8 mouse cellular contexts compared by ENCODE assay signal in the genomic region with DNA sequence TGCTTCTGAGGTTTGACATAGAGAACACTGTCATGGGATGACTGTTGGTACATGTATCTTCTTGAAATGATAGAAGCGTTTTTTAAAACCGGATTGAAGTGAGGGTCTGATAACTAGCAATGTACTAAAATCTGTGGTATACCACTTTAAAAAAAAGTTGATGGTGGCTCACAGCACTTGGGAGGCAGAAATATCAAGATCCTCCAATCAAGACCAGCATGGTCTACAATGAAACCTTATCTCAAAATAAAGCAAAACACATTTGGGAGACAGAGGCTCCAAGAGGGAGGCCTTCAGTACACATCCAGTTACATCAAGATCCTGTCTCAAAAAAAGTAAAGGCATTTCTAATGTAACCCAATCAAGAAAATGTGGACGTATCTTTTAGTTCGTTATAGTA. TPM values are rescaled to one million over a fixed set of nuclear protein-coding genes. Genes with fewer than 3 reads are reported as not detected.
A peak's percentile ranks its signal among the peaks of the same experiment; 100 is the strongest.
DNase-seq lines count a peak whose midpoint lies in the region; ATAC-seq and TF ChIP-seq lines count a peak whose summit lies in the region.

No protein-coding gene starts in this region.

- peak overlapping the region; percentile 89 for H3K4me3 ChIP-seq in kidney, postnatal 0 days (replicated peaks; ENCODE audit: low read depth, low read length)
- peak overlapping the region; percentile 98 for H3K4me3 ChIP-seq in embryonic facial prominence, embryonic 10.5 days
- H3K4me3 ChIP-seq in intestine, embryonic 16.5 days (ENCODE audit: low read length), result peak overlapping the region; percentile 93
- peak overlapping the region; percentile 95 for H3K4me3 ChIP-seq in neural tube, embryonic 12.5 days

- H3K9ac ChIP-seq in kidney, postnatal 0 days (ENCODE audit: low read depth, low read length), result peak overlapping the region; percentile 99; the same call in 1 of the 2 replicates
- peak overlapping the region; percentile 54 for H3K9ac ChIP-seq in intestine, embryonic 16.5 days (ENCODE audit: low read depth, low read length)
- H3K9ac ChIP-seq in neural tube, embryonic 12.5 days, result peak overlapping the region; percentile 99

- no peak for DNase-seq in kidney, postnatal 0 days (ENCODE audit: low spot score)
- DNase-seq in kidney, postnatal 4 days, result no peak
- no peak for DNase-seq in embryonic facial prominence, embryonic 10.5 days (ENCODE audit: low spot score)
- DNase-seq in urinary bladder, adult 18-20 months (ENCODE audit: low spot score in 2 of 2), result no peak
- DNase-seq in adrenal gland, adult 2 months, result no peak
- DNase-seq in retina, postnatal 1 day, result no peak

- H3K27ac ChIP-seq in kidney, postnatal 0 days, result no peak overlapping the region
- H3K27ac ChIP-seq in embryonic facial prominence, embryonic 10.5 days (replicated peaks), result no peak overlapping the region
- H3K27ac ChIP-seq in intestine, embryonic 16.5 days (ENCODE audit: low read length), result no peak overlapping the region
- H3K27ac ChIP-seq in neural tube, embryonic 12.5 days, result no peak overlapping the region

- H3K36me3 ChIP-seq in kidney, postnatal 0 days (ENCODE audit: insufficient read depth, low read length), result peaks cover 9% of the 10 kb centered on the region
- peaks cover 26% of the 10 kb centered on the region for H3K36me3 ChIP-seq in embryonic facial prominence, embryonic 10.5 days (replicated peaks)
- H3K36me3 ChIP-seq in intestine, embryonic 16.5 days (ENCODE audit: control insufficient read depth, insufficient read depth, low read length), result peaks cover 9% of the 10 kb centered on the region; the same call in 1 of the 2 replicates
- peaks cover 12% of the 10 kb centered on the region; the same call in 1 of the 2 replicates for H3K36me3 ChIP-seq in neural tube, embryonic 12.5 days

- no peaks in the 10 kb centered on the region for H3K27me3 ChIP-seq in kidney, postnatal 0 days (ENCODE audit: insufficient read depth, low read length)
- no peaks in the 10 kb centered on the region for H3K27me3 ChIP-seq in embryonic facial prominence, embryonic 10.5 days (replicated peaks; ENCODE audit: low read depth, poor library complexity, severe bottlenecking)
- no peaks in the 10 kb centered on the region for H3K27me3 ChIP-seq in intestine, embryonic 16.5 days (replicated peaks; ENCODE audit: control insufficient read depth, insufficient read depth, low read length)
- H3K27me3 ChIP-seq in neural tube, embryonic 12.5 days (replicated peaks), result no peaks in the 10 kb centered on the region

- no peak for ATAC-seq in kidney, postnatal 0 days (replicated peaks; ENCODE audit: low FRiP score, low read depth)
- no peak for ATAC-seq in intestine, embryonic 16.5 days
- ATAC-seq in neural tube, embryonic 12.5 days (ENCODE audit: low FRiP score, low read depth), result no peak

- H3K4me1 ChIP-seq in kidney, postnatal 0 days (replicated peaks; ENCODE audit: insufficient read depth, low read length), result 0 out of 2 replicates have a peak, but pooled peaks cover 24% of the 10 kb centered on the region
- H3K4me1 ChIP-seq in embryonic facial prominence, embryonic 10.5 days, result peaks cover 38% of the 10 kb centered on the region
- peaks cover 15% of the 10 kb centered on the region for H3K4me1 ChIP-seq in intestine, embryonic 16.5 days (ENCODE audit: control insufficient read depth, insufficient read depth, low read length)
- H3K4me1 ChIP-seq in neural tube, embryonic 12.5 days, result peaks cover 37% of the 10 kb centered on the region

- 28% methylated on average over 4 of the region's 4 CpGs for WGBS in kidney, postnatal 0 days
- WGBS in embryonic facial prominence, embryonic 10.5 days, result 62% methylated on average over 4 of the region's 4 CpGs
- WGBS in intestine, embryonic 16.5 days, result 39% methylated on average over 4 of the region's 4 CpGs
- 65% methylated on average over 4 of the region's 4 CpGs for WGBS in neural tube, embryonic 12.5 days

- no peaks in the 10 kb centered on the region for H3K9me3 ChIP-seq in kidney, postnatal 0 days (replicated peaks; ENCODE audit: low read length)
- H3K9me3 ChIP-seq in embryonic facial prominence, embryonic 10.5 days, result no peaks in the 10 kb centered on the region
- H3K9me3 ChIP-seq in intestine, embryonic 16.5 days (ENCODE audit: control insufficient read depth, low read length), result no peaks in the 10 kb centered on the region
- no peaks in the 10 kb centered on the region for H3K9me3 ChIP-seq in neural tube, embryonic 12.5 days

- TF ChIP-seq CTCF in kidney, postnatal 0 days (IDR thresholded peaks at IDR 0.05; ENCODE audit: low read depth), result no peak

- H3K4me2 ChIP-seq in kidney, postnatal 0 days (ENCODE audit: low read length), result peak overlapping the region; percentile 67
- peak overlapping the region; percentile 53 for H3K4me2 ChIP-seq in intestine, embryonic 16.5 days (ENCODE audit: low read depth, low read length)
- peak overlapping the region; percentile 76 for H3K4me2 ChIP-seq in neural tube, embryonic 12.5 days (replicated peaks)

RNA-seq across cellular contexts. Expression of gene Hnrnph3, which starts 2.3 kb away (rescaled TPM):
- 56.7 and 57.8 TPM in 2 replicates for polyA plus RNA-seq in kidney, postnatal 0 days (2015; fragmentation: Nextera tagmentation; extraction: Ambion mirVana)
- polyA plus RNA-seq in embryonic facial prominence, embryonic 10.5 days (2016; fragmentation: Nextera tagmentation; extraction: Ambion mirVana), result 179 and 180 TPM in 2 replicates
- 61.7 and 65.7 TPM in 2 replicates for polyA plus RNA-seq in intestine, embryonic 16.5 days (2015; fragmentation: Nextera tagmentation; extraction: Ambion mirVana)
- 232 and 247 TPM in 2 replicates for polyA plus RNA-seq in neural tube, embryonic 12.5 days (2016; fragmentation: Nextera tagmentation; extraction: Ambion mirVana)
- total RNA-seq in adrenal gland, adult 2 months (2021), result 10 to 100 TPM; 40.3 to 42.4 TPM
- polyA plus RNA-seq in adrenal gland, adult 2 months (2012; rRNA removed), result 2.4 and 3.7 TPM in 2 replicates

RNA-seq across cellular contexts. Expression of gene Pbld2, which starts 2.4 kb away (rescaled TPM):
- 11.6 and 12.6 TPM in 2 replicates for polyA plus RNA-seq in kidney, postnatal 0 days (2015; fragmentation: Nextera tagmentation; extraction: Ambion mirVana)
- 0.75 and 1.1 TPM in 2 replicates for polyA plus RNA-seq in embryonic facial prominence, embryonic 10.5 days (2016; fragmentation: Nextera tagmentation; extraction: Ambion mirVana)
- polyA plus RNA-seq in intestine, embryonic 16.5 days (2015; fragmentation: Nextera tagmentation; extraction: Ambion mirVana), result 10.6 and 12.5 TPM in 2 replicates
- 0.73 and 0.80 TPM in 2 replicates for polyA plus RNA-seq in neural tube, embryonic 12.5 days (2016; fragmentation: Nextera tagmentation; extraction: Ambion mirVana)
- 1 to 10 TPM; 3.1 to 3.9 TPM for total RNA-seq in adrenal gland, adult 2 months (2021)
- polyA plus RNA-seq in adrenal gland, adult 2 months (2012; rRNA removed), result 0.87 and 1.4 TPM in 2 replicates

RNA-seq across cellular contexts. Expression of gene Pbld1, which starts 38.3 kb away (rescaled TPM):
- polyA plus RNA-seq in kidney, postnatal 0 days (2015; fragmentation: Nextera tagmentation; extraction: Ambion mirVana), result 13.7 and 16.0 TPM in 2 replicates
- 2.0 and 2.3 TPM in 2 replicates for polyA plus RNA-seq in embryonic facial prominence, embryonic 10.5 days (2016; fragmentation: Nextera tagmentation; extraction: Ambion mirVana)
- polyA plus RNA-seq in intestine, embryonic 16.5 days (2015; fragmentation: Nextera tagmentation; extraction: Ambion mirVana), result 4.0 and 4.7 TPM in 2 replicates
- polyA plus RNA-seq in neural tube, embryonic 12.5 days (2016; fragmentation: Nextera tagmentation; extraction: Ambion mirVana), result 1.2 and 1.3 TPM in 2 replicates
- 1 to 10 TPM; 2.0 to 3.0 TPM for total RNA-seq in adrenal gland, adult 2 months (2021)
- polyA plus RNA-seq in adrenal gland, adult 2 months (2012; rRNA removed), result 0.40 and 0.90 TPM in 2 replicates

RNA-seq across cellular contexts. Expression of gene Rufy2, which starts 41.7 kb away (rescaled TPM):
- 20.8 and 21.5 TPM in 2 replicates for polyA plus RNA-seq in kidney, postnatal 0 days (2015; fragmentation: Nextera tagmentation; extraction: Ambion mirVana)
- 25.0 and 25.4 TPM in 2 replicates for polyA plus RNA-seq in embryonic facial prominence, embryonic 10.5 days (2016; fragmentation: Nextera tagmentation; extraction: Ambion mirVana)
- polyA plus RNA-seq in intestine, embryonic 16.5 days (2015; fragmentation: Nextera tagmentation; extraction: Ambion mirVana), result 13.8 and 19.6 TPM in 2 replicates
- 36.3 and 39.1 TPM in 2 replicates for polyA plus RNA-seq in neural tube, embryonic 12.5 days (2016; fragmentation: Nextera tagmentation; extraction: Ambion mirVana)
- 10 to 100 TPM; 11.2 to 16.3 TPM for total RNA-seq in adrenal gland, adult 2 months (2021)
- polyA plus RNA-seq in adrenal gland, adult 2 months (2012; rRNA removed), result 1.9 and 2.1 TPM in 2 replicates

Comparison
In these comparisons a context has a peak if more than half of its experiments do, and no peak if none do; other contexts are left out.
1. RNA of gene Hnrnph3, which starts 2.3 kb away (polyA plus RNA-seq): 232 to 247 TPM in neural tube, embryonic 12.5 days, 179 to 180 TPM in embryonic facial prominence, embryonic 10.5 days, 61.7 to 65.7 TPM in intestine, embryonic 16.5 days and 56.7 to 57.8 TPM in kidney, postnatal 0 days; 2.4 to 3.7 TPM in adrenal gland, adult 2 months; every median in the first group is over 10 times any median in the second.
2. Peak in every context shown above with its lines, with median percentiles within 50 percentile points of each other: H3K4me2 ChIP-seq, H3K4me3 ChIP-seq and H3K9ac ChIP-seq.